ENCODE assay signal across 11 mouse cellular contexts in genomic region chr3:138000724-138001069, GRCm38 (mm10). TPM values are rescaled to one million over a fixed set of nuclear protein-coding genes. Genes with fewer than 3 reads are reported as not detected.
DNase-seq lines count a peak whose midpoint lies in the region; ATAC-seq and TF ChIP-seq lines count a peak whose summit lies in the region.
"Had no signal": no experiment of that assay in that cellular context is flagged by ENCODE, and none has a peak within 500 bp of the region (broad histone marks: within the 10 kb centered on the region; RNA-seq: fewer than 3 reads in every experiment).

No protein-coding gene starts in this region.

- H3K4me3 ChIP-seq in heart, embryonic 12.5 days: peak overlapping the region; percentile 27
- H3K4me3 ChIP-seq in cerebellum, adult 2 months (replicated peaks; ENCODE audit: insufficient read depth, low read depth, low read length): no peak overlapping the region
- H3K4me3 ChIP-seq: erythroblast, embryonic 14.5 days had no signal

- peaks cover 9% of the 10 kb centered on the region; the same call in 1 of the 2 replicates for H3K36me3 ChIP-seq in heart, embryonic 12.5 days

- WGBS in heart, embryonic 12.5 days: 17% methylated on average over 4 of the region's 4 CpGs
- WGBS in cerebellum, adult 2 months: 27% methylated on average over 4 of the region's 4 CpGs

- no peak for TF ChIP-seq CTCF in cerebellum, adult 2 months (IDR thresholded peaks at IDR 0.05; ENCODE audit: borderline replicate concordance, insufficient read depth, low read depth, low read length)

- H3K9me3 ChIP-seq in heart, embryonic 12.5 days (replicated peaks): peaks cover 9% of the 10 kb centered on the region

- peak overlapping the region; percentile 87 for H3K27ac ChIP-seq in heart, embryonic 12.5 days (ENCODE audit: poor library complexity, severe bottlenecking)
- no peak overlapping the region for H3K27ac ChIP-seq in cerebellum, adult 2 months (ENCODE audit: insufficient read depth, low read length)
- H3K27ac ChIP-seq: kidney, postnatal 0 days had no signal

- no peaks in the 10 kb centered on the region for H3K27me3 ChIP-seq in heart, embryonic 12.5 days (replicated peaks)
- H3K27me3 ChIP-seq in cerebellum, adult 2 months (ENCODE audit: control insufficient read depth, insufficient read depth, low read length): no peaks in the 10 kb centered on the region

- H3K9ac ChIP-seq in heart, embryonic 12.5 days: peak overlapping the region; percentile 60

- peak overlapping the region; percentile 59 for H3K4me2 ChIP-seq in heart, embryonic 12.5 days

- ATAC-seq in CD4-positive, CD25-positive, alpha-beta regulatory T cell, adult 4 months: no peak
- ATAC-seq in heart, embryonic 12.5 days (ENCODE audit: insufficient number of reproducible peaks, low FRiP score): peak; percentile 66

- H3K4me1 ChIP-seq in heart, embryonic 12.5 days (replicated peaks): peaks cover 50% of the 10 kb centered on the region
- H3K4me1 ChIP-seq in cerebellum, adult 2 months (ENCODE audit: control insufficient read depth, insufficient read depth, low read length): no peaks in the 10 kb centered on the region

- TF ChIP-seq POLR2A in cerebellum, adult 2 months (IDR thresholded peaks at IDR 0.05; ENCODE audit: borderline replicate concordance, insufficient read depth, low read length): no peak

- DNase-seq in CD4-positive, CD25-positive, alpha-beta regulatory T cell, adult 2 months (ENCODE audit: low read depth, low spot score): peak; percentile 33
- peak; percentile 62 for DNase-seq in adrenal gland, postnatal 10 days
- peak; percentile 23 to 62 for DNase-seq in kidney, postnatal 36 days
- no peak for DNase-seq in cerebellum, adult 2 months
- DNase-seq in thymus, postnatal 36 days: no peak
- no peak for DNase-seq in yolk sac, embryonic 10.5 days (ENCODE audit: low spot score)
- DNase-seq: lung, postnatal 4 days had no signal

RNA-seq across cellular contexts. Expression of gene Dapp1, which starts 19.4 kb away (rescaled TPM):
- polyA plus RNA-seq in CD4-positive, CD25-positive, alpha-beta regulatory T cell, adult 4 months (2017; shearing (Covaris generic)): 10 to 100 TPM; 74.5 to 78.4 TPM
- 1 to 10 TPM; 5.9 to 7.1 TPM for total RNA-seq in adrenal gland, postnatal 10 days (2021)
- 14.8 and 15.1 TPM in 2 replicates for polyA plus RNA-seq in heart, embryonic 12.5 days (2016; fragmentation: Nextera tagmentation; extraction: Ambion mirVana)
- 0.79 and 1.1 TPM in 2 replicates for polyA plus RNA-seq in cerebellum, adult 2 months (2012; rRNA removed)

Comparison
In these comparisons a context has a peak if more than half of its experiments do, and no peak if none do; other contexts are left out.
1. DNase-seq: peak in CD4-positive, CD25-positive, alpha-beta regulatory T cell, adult 2 months (single experiment), adrenal gland, postnatal 10 days (single experiment) and kidney, postnatal 36 days (2 of 2); none in cerebellum, adult 2 months (0 of 2), thymus, postnatal 36 days (0 of 2) and yolk sac, embryonic 10.5 days (single experiment).